Mouse (Mus musculus) kidney, adult 2 months (tissue): ENCODE measurements around the gene Majin. TPM values are rescaled to one million over a fixed set of nuclear protein-coding genes. Genes with fewer than 3 reads are reported as not detected.

ENCODE experiments used
- DNase-seq: peaks from one replicate; pipeline ENCODE4 v3.0.0; 2021
- H3K27ac ChIP-seq: fragments of 200-500 bp; 2 replicates; pipeline ENCODE4 v1.5.1; 2012; ENCODE audit warnings: low read depth, low read length, control low read depth, inconsistent platforms; ENCODE audit not compliant: insufficient read depth
- H3K27me3 ChIP-seq: fragments of 200-500 bp; replicated peaks from 2 replicates; pipeline ENCODE4 v1.6.1; 2012; ENCODE audit warnings: mild to moderate bottlenecking, moderate library complexity, low read length, inconsistent platforms; ENCODE audit not compliant: control insufficient read depth, insufficient read depth
- H3K36me3 ChIP-seq: fragments of 200-500 bp; 2 replicates; pipeline ENCODE4 v1.6.1; 2012; ENCODE audit warnings: mild to moderate bottlenecking, moderate library complexity, low read length, inconsistent platforms; ENCODE audit not compliant: control insufficient read depth, insufficient read depth
- H3K4me1 ChIP-seq: fragments of 200-500 bp; 2 replicates; pipeline ENCODE4 v1.6.1; 2011; ENCODE audit warnings: low read length; ENCODE audit not compliant: control insufficient read depth, insufficient read depth
- H3K4me3 ChIP-seq: fragments of 200-500 bp; 2 replicates; pipeline ENCODE4 v1.5.1; 2011; ENCODE audit warnings: mild to moderate bottlenecking, low read depth, low read length, control low read depth; ENCODE audit not compliant: insufficient read depth
- CTCF ChIP-seq: fragments of 200-500 bp; conservative IDR thresholded peaks from 2 replicates; pipeline ENCODE4 v1.5.1; 2011; ENCODE audit warnings: low read depth, mild to moderate bottlenecking, control low read depth, low read length, moderate library complexity, mixed read lengths; ENCODE audit not compliant: insufficient read depth, insufficient read length
- POLR2A ChIP-seq: fragments of 200-500 bp; IDR thresholded peaks from one replicate; pipeline ENCODE4 v1.6.1; 2011; ENCODE audit warnings: low read depth, low read length, control low read depth
- WGBS: fragments of 180-500 bp; shearing (Covaris S2); methylation state at CpG from one replicate; pipeline ENCODE4 v1.1.7; 2018; 5-methylcytosine and 5-hydroxymethylcytosine counted together
- polyA plus RNA-seq: library from polyadenylated mRNA; depleted of rRNA; stranded (reverse); fragments of >200 nt; gene quantifications from 2 replicates; pipeline ENCODE4 v1.2.3, GENCODE M21; 2012

The Majin gene
- polyA plus RNA-seq, 1 experiment = 0.28 TPM

- peak overlapping the region; percentile 58 for H3K27ac ChIP-seq
- DNase-seq = peak; percentile 79
- H3K4me3 ChIP-seq = no peak overlapping the region
- WGBS = 66% methylated on average over 7 of the region's 7 CpGs
- H3K4me1 ChIP-seq = peaks cover 8% of the 10 kb centered on the region; the same call in 1 of the 2 replicates
- peaks cover 2% of the 10 kb centered on the region; the same call in 1 of the 2 replicates for H3K36me3 ChIP-seq
- no peaks in the 10 kb centered on the region for H3K27me3 ChIP-seq
- TF ChIP-seq CTCF (peak; percentile 96), POLR2A (no peak)
These were observed 78.0 kb downstream of the Majin start for GRCm38 (mm10) chr19:6262222-6262621.

GRCm38 (mm10) chr19:6262839-6263433 is 78.7 kb downstream of the Majin start:
- Histone ChIP-seq H3K27me3 (no peaks in the 10 kb centered on the region), H3K36me3 (no peaks in the 10 kb centered on the region; the same call in 1 of the 2 replicates), H3K4me1 (peaks cover 8% of the 10 kb centered on the region; the same call in 1 of the 2 replicates), H3K27ac (peak overlapping the region; percentile 84), H3K4me3 (peak overlapping the region; percentile 62)
- peak; percentile 89 for TF ChIP-seq POLR2A
- no peak for TF ChIP-seq CTCF
- 38% methylated on average over 8 of the region's 8 CpGs for WGBS
- DNase-seq = peak; percentile 93

GRCm38 (mm10) chr19:6264200-6264599 is 80.0 kb downstream of the Majin start:
- Histone ChIP-seq H3K27me3 (no peaks in the 10 kb centered on the region), H3K27ac (peak overlapping the region; percentile 84), H3K36me3 (no peaks in the 10 kb centered on the region), H3K4me3 (peak overlapping the region; percentile 62), H3K4me1 (peaks cover 8% of the 10 kb centered on the region; the same call in 1 of the 2 replicates)
- TF ChIP-seq CTCF (no peak), POLR2A (no peak)
- WGBS = 30% methylated on average over 9 of the region's 9 CpGs
- peak; percentile 61 for DNase-seq

GRCm38 (mm10) chr19:6264945-6265344 is 80.8 kb downstream of the Majin start:
- no peak overlapping the region for H3K27ac ChIP-seq
- TF ChIP-seq POLR2A = no peak
- no peak for TF ChIP-seq CTCF
- 71% methylated on average over 8 of the region's 8 CpGs for WGBS

GRCm38 (mm10) chr19:6265727-6266182 is 81.6 kb downstream of the Majin start:
- Histone ChIP-seq H3K27ac (no peak overlapping the region), H3K36me3 (no peaks in the 10 kb centered on the region), H3K27me3 (no peaks in the 10 kb centered on the region), H3K4me3 (no peak overlapping the region), H3K4me1 (peaks cover 16% of the 10 kb centered on the region)
- DNase-seq = no peak
- WGBS = 79% methylated on average over 6 of the region's 6 CpGs
- TF ChIP-seq CTCF (no peak; the same call in 1 of the 2 replicates), POLR2A (no peak)

More at GRCm38 (mm10) chr19:6264945-6265344, 80.8 kb downstream of the Majin start:
- H3K4me1 ChIP-seq = peaks cover 12% of the 10 kb centered on the region; the same call in 1 of the 2 replicates
- peak overlapping the region; percentile 62; the same call in 1 of the 2 replicates for H3K4me3 ChIP-seq
- no peaks in the 10 kb centered on the region for H3K27me3 ChIP-seq
- H3K36me3 ChIP-seq = no peaks in the 10 kb centered on the region
- no peak for DNase-seq

DNA sequence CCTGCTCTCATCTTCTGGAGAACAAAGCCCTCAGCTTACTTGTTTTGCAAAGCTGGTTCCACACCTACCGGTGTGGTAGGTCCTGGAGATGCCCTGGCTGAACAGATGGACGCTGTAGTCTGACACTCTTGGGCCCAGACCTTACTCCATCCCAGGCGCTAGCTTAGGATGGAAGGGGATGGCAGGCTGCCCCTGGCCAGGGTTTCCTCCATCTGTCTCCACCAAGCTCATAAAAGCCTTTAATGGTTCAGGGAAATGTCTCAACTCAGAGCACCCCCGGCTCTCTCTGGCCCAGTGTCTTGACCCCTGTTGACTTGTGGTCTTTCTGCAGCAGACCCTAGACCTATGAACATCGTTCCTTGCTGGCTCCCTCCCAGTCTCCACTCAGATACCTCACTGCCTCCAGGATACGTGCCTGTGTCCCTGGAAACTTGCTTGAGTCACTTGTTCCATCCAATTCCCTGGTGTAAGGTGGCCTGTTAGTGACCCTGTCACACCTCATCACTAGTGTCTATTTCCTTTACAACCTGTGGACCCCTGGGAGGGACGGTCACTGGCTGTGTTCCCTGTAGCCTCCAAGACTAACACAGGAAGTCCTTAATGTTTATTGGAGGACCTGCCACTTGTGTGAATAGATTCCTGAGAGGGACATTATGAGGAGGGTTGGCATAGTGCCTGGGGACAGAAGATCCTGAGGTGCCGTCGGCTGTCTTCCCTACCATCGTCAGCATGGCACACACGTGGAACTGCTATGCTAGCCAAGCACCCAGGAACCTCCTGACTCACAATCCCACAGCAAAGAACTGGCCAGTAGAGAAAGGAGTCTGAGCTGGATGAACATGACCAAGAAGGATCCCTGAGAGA is 83.3 kb downstream of the Majin start:
- DNase-seq = peak; percentile 62
- 22% methylated on average over 11 of the region's 11 CpGs for whole genome bisulfite sequencing

GRCm38 (mm10) chr19:6268170-6268528 is 84.0 kb downstream of the Majin start:
- no peaks in the 10 kb centered on the region for H3K27me3 ChIP-seq
- DNase-seq = peak; percentile 90
- no peak overlapping the region for H3K27ac ChIP-seq
- TF ChIP-seq CTCF (peak; percentile 89), POLR2A (peak; percentile 31)
- H3K36me3 ChIP-seq = no peaks in the 10 kb centered on the region
- H3K4me3 ChIP-seq = no peak overlapping the region
- peaks cover 27% of the 10 kb centered on the region for H3K4me1 ChIP-seq
- 11% methylated on average over 8 of the region's 8 CpGs for WGBS

More for the DNA sequence above, 83.3 kb downstream of the Majin start:
- Histone ChIP-seq H3K4me1 (peaks cover 30% of the 10 kb centered on the region), H3K4me3 (no peak overlapping the region), H3K27me3 (no peaks in the 10 kb centered on the region), H3K36me3 (no peaks in the 10 kb centered on the region), H3K27ac (no peak overlapping the region)
- TF ChIP-seq CTCF (0 out of 2 replicates have a peak, but pooled peaks have one; percentile 1), POLR2A (no peak)
